Mouse (Mus musculus) kidney, adult 18-20 months (tissue): ENCODE data around the gene Rlbp1.
A peak's percentile ranks its signal among the peaks of the same experiment; 100 is the strongest.

Experiments used
- DNase-seq: peaks from one replicate; pipeline ENCODE4 v3.0.0; 2021

Rlbp1 gene

GRCm38 (mm10) chr7:79386422-79387133, at the start of gene Rlbp1:
Gene Rlbp1 (minus strand): TSS chr7:79387048.
- DNase-seq, result no peak

DNA sequence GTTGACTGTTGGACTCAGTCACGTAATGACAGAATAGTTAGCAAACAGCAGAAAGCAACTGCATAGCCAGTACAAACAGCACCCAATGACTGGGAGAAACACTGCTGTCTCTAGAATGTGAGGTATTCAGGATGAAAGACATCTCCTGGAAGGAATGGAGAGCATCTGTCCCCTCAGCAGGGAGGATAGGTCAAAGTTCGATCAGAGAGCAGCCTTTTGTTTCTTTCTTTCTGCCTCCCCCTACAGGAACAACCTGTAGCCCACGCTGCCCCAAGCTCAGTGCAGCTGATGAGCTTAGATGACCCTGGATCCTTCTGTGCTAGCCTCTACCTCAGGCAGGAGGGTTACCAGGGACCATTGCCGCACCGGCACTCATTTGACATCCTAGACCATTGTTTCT, 41.4 kb upstream of the Rlbp1 start:
- no peak for DNase-seq

DNA sequence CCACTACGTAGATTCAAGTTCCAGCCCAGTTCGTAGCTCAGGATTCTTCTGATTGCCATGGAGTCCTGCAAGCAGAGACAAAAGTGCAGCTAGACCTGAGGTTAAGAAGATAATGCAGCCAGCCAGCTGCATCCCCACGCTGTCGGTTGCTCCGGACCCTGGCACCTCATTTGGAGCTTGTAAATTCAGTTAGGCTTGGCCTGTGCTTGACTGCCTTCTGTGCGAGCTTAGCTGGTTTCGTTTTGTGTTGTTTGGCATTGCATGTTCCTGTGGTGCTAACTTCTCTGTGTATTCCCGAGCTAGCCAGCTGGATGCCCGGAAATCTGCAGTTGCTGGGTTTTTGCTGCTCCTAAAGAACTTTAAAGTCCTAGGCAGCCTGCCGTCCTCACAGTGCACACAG, 39.0 kb upstream of the Rlbp1 start:
- DNase-seq, result no peak

DNA sequence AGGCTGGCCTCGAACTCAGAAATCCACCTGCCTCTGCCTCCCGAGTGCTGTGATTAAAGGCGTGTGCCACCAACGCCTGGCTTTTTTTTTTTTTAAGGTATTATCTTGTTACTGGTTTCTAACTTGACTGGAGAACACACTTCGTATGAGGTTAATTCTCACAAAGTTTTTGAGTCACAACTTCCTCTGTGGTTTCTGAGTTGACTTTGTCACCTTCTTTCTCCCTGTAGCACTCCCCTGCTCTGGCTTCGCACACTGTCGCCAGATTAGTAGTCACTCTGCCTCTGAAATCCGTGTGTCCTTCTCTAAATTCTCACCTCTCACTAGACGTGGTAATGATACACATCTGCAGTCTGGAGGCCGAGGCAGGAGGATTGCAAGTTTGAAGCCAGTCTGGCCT, 36.0 kb upstream of the Rlbp1 start:
- DNase-seq, result no peak

DNA sequence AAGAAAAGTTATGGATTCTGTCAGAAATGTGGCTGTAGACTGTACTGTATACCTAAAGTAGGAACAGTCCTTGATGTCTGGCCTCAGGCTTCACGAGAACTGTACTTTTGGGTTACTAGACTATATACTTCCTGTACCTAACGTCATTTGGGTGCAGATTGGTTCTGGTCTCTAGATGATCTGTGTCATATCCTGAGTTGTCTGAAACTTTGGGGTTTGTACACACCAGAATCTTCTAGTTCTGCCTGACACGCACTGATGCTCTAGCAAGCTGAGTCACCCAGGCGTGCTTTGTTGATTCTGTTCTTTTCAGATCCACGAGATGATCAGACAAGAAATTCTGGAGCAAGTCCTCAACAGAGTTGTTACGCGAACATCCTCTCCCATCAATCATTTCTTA, 33.1 kb upstream of the Rlbp1 start:
- DNase-seq, result no peak

GRCm38 (mm10) chr7:79414449-79415375, 27.9 kb upstream of the Rlbp1 start:
- DNase-seq, result no peak

GRCm38 (mm10) chr7:79400296-79400695, 13.4 kb upstream of the Rlbp1 start:
- DNase-seq, result no peak

DNA sequence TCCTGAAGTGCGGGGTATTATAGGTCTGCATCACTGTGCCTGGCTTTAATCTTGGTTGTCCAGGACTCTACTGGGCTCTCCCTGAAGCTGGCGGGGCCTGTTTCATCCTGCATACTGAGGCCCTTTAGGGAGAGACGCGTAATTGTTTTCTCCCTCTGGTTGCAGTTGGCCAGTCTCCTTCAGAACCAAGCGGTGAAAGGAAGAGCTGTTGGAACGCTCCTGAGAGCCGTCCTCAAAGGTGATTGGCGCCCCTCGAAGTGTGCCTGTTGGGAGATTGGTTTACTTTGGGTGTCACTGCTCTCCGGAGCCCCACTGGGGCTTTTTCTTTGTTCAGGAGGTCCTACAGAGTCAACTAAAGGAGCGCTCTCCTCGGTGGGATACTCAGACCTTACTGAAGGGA, 12.1 kb upstream of the Rlbp1 start:
- no peak for DNase-seq

- DNase-seq, result no peak
Observed at GRCm38 (mm10) chr7:79398426-79398825, 11.6 kb upstream of the Rlbp1 start.

GRCm38 (mm10) chr7:79397446-79397963, 10.7 kb upstream of the Rlbp1 start:
- no peak for DNase-seq

- DNase-seq, result no peak
Observed at GRCm38 (mm10) chr7:79395186-79395585, 8.3 kb upstream of the Rlbp1 start.

GRCm38 (mm10) chr7:79394666-79395065, 7.8 kb upstream of the Rlbp1 start:
- no peak for DNase-seq

GRCm38 (mm10) chr7:79393924-79394323, 7.1 kb upstream of the Rlbp1 start:
- no peak for DNase-seq

- no peak for DNase-seq
Observed at GRCm38 (mm10) chr7:79392860-79393513, 6.1 kb upstream of the Rlbp1 start.

DNA sequence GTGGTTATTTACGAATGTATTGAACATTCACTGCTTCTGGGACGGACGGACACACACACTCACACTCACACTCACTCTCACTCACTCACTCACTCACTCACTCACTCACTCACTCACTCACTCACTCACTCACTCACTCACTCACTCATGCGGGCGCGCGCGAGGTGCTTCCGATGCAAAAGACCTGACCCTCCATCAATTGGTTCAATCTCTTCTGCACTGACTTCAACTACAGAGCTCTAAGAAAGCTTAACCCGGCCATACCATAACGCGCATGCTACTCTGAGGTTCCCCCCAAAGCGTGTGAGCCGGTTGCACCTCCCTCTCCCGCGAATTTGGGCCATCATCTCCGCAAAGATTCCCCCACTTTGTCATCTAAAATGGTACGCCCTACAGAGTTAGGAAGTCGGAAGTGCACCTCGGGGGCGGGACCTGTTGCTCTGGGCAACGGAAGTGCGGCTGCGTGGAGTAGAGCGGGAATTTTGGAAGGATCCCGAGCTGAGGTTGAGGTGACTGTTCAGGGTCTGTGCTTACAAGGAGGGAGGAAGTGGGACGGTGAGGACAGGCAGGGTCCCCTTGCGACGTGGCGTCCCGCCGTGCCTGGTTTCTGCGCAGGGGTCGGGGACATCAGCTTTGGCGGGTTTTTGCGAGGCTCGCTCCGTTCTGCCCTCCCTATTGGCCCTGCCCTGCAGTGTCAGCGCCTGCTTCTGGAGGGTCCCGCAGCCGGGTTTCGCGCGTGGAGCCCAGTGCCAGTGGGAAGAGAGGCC, 5.2 kb upstream of the Rlbp1 start, which contains the start of gene Fanci:
Gene Fanci, plus strand, starts transcription at position 47 of the 767 bp plus-strand sequence.
- DNase-seq, result peak; percentile 96

GRCm38 (mm10) chr7:79391471-79391870, 4.6 kb upstream of the Rlbp1 start:
- DNase-seq, result no peak

- DNase-seq, result no peak
Observed at GRCm38 (mm10) chr7:79390141-79390708, 3.4 kb upstream of the Rlbp1 start.

- no peak for DNase-seq
Observed at GRCm38 (mm10) chr7:79388671-79389206, 1.9 kb upstream of the Rlbp1 start.

DNA sequence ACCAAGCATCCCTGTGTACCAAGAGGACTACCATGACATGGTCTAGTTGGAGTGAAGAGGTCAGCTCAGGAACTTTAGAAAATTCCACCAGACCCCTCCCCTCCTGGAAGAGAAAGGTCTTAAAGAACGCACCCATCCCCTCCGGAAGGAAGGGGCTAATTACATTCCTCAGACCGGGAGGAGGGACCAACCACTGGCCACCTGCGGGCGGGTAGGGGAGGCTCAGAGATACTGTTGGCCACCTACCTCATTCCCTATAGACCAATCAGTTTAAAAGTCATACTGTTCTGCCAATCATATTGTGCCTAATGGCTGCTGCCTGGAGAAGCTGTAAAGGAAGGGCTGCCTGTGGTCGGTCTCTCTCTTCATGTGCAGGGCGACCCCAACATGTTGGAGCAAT, 1.1 kb upstream of the Rlbp1 start:
- DNase-seq, result no peak

- no peak for DNase-seq
Observed at GRCm38 (mm10) chr7:79387140-79387539, 292 bp upstream of the Rlbp1 start.

- no peak for DNase-seq
Observed at GRCm38 (mm10) chr7:79376516-79377275, 10.2 kb downstream of the Rlbp1 start.
